Mouse (Mus musculus) cerebellum, postnatal 10 days (tissue): ENCODE measurements at regions not wholly inside any gene's neighbourhood (a gene's known extent, or its start where the extent isn't known, plus 50 kb on each side); places are given as distances from the start of the nearest gene placed in this dataset.

Source experiments
- DNase-seq, 2 experiments: peaks; one replicate each; pipeline ENCODE4 v3.0.0; 2021; ENCODE audit warnings: mixed read lengths in 2 of 2

DNA sequence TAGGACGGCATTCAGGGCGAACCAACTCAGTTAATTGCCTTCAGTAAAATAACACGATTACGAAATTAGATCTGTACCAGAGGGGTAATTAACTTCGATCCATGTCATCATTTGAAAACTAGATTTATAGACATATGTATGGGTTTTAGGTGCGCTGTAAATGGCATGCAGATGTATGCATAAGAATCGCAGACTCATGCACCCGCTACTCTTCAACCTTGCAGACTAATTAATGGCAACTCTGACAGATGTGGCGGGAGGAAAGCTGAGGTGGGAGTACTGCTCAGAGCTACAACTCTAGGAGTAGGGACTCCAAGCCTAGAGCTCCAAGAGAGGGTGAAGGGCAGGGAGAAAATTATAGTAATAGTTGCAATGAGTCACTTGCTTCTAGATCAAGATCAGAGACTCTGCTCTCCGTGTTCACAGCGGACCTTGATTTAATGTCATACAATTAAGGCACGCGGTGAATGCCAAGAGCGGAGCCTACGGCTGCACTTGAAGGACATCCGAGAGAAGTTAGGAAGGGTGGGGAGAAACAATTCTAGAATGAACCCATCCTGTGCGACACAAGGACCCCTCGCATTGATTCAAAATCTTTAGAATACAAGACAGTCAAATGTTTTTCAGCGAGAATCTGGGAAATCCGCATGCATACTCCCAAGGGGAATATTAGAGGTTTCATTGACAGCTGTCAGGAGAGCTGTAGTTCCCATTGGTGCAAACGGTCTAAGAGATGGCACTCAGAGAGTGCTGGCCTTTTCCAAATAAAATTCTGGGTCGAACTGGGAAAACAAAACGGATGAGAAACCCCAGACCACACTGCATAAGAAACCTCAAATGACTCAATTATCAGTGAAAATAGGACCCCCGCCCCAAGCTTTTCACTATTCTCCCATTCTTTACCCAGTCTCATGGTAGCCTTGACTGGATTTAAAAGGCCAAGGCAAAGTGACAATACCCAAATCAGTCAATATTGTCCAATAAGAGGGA lies 152.6 kb upstream of the Cypt12 start:
- DNase-seq = peak; percentile 19 to 31

DNA sequence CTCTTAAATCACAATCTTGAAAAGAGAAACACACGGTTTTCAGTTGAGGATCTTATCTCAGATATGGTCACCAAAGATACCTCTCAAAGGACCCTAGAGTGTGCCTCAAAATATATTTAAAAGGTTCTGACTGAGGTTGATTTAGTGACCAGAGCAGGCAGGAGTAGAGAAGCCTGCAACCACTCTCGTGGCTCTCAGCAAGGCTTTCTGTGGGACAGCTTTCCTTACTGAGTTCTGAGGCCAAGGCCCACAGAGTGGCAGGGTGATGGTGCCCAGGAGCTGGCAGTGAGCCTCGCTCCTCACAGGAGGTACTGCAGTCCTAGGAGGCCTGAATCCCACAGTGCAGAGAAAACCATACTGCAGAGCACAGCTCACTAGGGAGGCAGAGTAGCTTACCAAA lies 151.4 kb upstream of the Cypt12 start:
- peak; percentile 49 to 66 for DNase-seq

- peak; percentile 89 to 91 for DNase-seq
Observed at GRCm38 (mm10) chr3:17798399-17798798, 149.8 kb upstream of the Cypt12 start.

DNA sequence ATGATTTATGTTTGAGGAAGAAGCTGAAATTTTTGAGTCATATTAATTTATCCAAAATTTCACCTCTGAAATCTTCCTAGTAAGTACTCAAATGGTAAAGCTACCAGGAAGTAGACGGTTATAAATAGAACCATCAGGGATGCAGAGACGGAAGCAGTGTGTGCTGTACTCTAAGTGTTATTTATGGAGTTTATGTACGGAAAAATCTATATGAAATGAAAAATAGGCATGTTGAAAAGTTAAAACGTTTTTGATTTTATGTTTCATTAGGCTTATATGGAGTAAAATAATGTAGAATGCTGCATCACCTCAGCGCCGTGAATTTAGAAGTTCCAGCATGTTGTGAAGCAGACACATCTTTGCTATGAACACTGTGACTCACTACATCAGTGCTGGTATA lies 149.1 kb upstream of the Cypt12 start:
- no peak for DNase-seq

- DNase-seq = no peak
Observed at GRCm38 (mm10) chr3:17800810-17801209, 147.4 kb upstream of the Cypt12 start.

DNA sequence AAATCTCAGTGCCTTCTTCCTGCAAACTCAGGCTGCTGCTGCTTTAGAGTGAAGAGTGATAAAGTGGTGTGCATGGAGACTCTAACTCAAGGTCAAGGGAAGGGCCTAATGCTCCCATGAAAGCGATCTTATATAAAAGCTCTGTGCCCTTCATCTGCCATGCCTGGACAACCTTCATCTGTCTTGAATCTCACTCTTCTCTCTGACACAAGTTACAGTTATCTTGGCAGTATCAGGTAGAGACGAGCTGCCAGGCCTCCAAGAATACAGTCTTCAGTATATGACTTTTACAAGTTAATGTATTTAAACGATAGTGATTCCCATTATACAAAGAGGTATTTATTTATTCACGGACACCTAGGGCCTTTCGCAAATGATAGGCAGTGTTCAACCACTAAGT lies 146.7 kb upstream of the Cypt12 start:
- DNase-seq = no peak

DNA sequence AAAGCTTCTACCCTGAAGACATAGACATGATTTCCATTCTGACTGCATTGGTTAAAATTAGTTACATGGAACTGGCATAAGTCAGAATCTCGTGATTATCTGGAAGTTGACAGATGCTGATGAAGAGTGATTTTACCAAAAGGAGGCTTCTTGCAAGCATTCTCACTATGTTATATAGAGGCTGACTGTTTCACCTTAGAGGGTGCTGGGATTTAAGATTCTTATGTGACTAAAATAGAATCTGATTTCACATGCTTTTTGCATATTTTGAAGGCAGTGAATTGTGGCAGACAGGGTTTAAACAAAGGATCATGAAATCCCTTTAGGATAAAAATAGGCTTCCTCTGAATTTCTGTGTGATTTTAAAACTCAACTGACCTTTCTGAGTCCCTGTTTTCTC lies 143.0 kb upstream of the Cypt12 start:
- DNase-seq = no peak

DNA sequence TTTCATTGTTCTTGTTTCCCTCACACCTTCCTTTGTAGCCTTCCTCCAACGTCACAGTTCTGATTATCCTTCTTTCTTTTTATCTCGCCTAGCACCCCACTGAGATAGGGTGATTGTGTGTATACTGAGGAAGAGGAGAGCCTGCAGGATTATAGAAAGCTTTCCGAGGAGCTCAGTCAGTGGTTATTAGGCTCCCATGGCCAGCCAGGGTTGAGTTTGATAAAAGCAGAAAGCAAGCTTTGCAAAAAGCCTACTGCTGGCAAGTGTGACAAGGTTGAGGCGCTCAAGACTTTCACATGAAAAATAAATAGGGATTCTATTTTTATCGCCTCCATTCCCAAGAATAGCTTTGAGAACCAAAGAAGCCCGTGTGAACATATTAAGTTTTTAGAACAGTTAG lies 136.9 kb upstream of the Cypt12 start:
- DNase-seq = no peak

DNA sequence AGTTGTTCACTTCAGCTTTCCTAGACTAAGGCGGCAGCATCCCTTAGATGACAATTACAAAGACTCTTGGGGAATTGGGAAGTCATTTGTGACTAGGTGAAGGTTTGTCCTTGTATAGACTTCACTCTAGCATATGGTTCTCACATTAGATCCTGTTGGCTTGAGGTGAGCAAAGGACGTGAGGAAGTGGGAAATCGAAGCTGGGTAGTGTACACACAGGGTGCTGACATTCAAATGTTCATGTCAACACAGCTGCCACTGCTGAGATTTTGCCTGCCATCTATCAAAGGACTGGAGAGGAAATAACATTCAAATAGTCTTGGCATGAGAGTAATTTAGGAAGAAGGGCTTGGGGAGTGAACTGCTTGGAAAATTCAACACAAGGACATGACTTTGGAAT lies 124.0 kb upstream of the Cypt12 start:
- DNase-seq = no peak

GRCm38 (mm10) chr3:17824662-17825061 lies 123.5 kb upstream of the Cypt12 start:
- DNase-seq = peak; percentile 30 to 77

GRCm38 (mm10) chr3:17825254-17825890 lies 122.8 kb upstream of the Cypt12 start:
- DNase-seq = no peak

DNA sequence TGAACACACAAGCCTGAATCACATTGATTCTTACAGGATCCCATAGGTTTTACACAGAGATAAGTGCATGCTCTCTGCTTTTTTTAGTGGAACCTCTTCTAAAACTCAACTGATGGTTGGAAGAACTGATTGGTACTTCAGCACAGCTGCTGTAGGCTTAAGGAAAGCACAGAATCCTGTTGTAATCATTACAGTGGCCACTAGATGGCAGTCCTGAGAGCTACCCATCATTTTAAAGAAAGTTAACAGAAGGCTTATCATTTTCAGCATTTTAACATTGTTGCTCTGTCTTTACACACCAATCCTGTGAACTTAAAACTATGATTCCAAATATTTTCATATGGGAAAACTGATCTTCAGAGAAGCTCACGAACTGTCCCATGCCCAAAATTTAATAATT lies 113.5 kb upstream of the Cypt12 start:
- DNase-seq = peak; percentile 83 to 86

- peak in 1 of 2 experiments; percentile 11 for DNase-seq
Observed at GRCm38 (mm10) chr3:17847609-17848008, 100.6 kb upstream of the Cypt12 start.

DNA sequence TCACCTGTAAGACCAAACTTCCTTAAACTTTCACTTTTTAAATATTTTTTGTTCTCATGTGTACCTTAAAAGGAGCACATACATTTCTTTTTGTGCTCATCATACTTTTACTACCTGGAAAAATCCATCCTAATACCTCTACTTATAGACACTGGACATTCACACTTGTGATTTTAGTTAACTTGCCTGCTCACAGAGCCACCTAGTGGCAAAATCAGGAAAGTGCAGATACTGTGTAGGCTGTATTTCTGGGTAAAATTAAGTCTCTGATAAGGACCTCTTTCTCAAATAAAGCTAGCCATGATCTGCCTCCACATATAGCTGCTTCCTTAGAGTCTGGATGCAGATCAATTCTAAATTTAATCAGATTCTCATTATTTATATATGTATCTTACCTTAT lies 100.0 kb upstream of the Cypt12 start:
- peak; percentile 54 to 63 for DNase-seq

GRCm38 (mm10) chr3:17862367-17862766 lies 85.8 kb upstream of the Cypt12 start:
- DNase-seq = no peak

GRCm38 (mm10) chr3:17865112-17865511 lies 83.1 kb upstream of the Cypt12 start:
- peak; percentile 79 to 84 for DNase-seq

- peak; percentile 66 to 71 for DNase-seq
Observed at GRCm38 (mm10) chr3:17870895-17871482, 77.2 kb upstream of the Cypt12 start.

DNA sequence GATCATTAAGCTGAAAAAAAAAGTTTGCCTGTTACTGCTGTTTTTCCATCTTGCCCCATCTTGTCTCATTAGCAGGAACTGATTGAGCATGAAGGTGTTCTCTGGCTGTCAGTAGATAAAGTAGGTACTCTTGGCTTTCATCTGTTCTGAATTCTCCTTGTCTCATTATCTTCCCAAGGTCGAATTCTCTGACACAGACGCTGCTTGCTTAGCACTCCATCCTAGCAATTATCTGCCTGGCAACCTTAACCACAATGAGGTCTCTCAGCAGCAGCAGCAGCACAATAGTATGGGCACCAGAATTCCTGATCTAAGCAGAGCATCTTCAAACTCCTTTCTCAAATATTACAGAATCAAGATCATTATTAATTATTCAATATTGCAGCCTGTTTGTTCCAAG lies 52.3 kb upstream of the Cypt12 start:
- DNase-seq = peak in 1 of 2 experiments; percentile 15

GRCm38 (mm10) chr3:17896756-17897155 lies 51.5 kb upstream of the Cypt12 start:
- peak; percentile 63 to 69 for DNase-seq
